Mouse (Mus musculus) CH12.LX (cell line): Measurements from ENCODE around the gene Slc27a2.

Experiments used
- CTCF ChIP-seq, 2 experiments: IDR thresholded peaks in 1 of 2; conservative IDR thresholded peaks in 1 of 2; 2 replicates each; pipeline ENCODE4 v1.5.1; 2011 to 2012; ENCODE audit warnings: low read depth in 2 of 2, low read length in 2 of 2, improper control_type of control experiment in 1 of 2, inconsistent platforms in 1 of 2, mild to moderate bottlenecking in 1 of 2, moderate library complexity in 1 of 2
- MAFK ChIP-seq: IDR thresholded peaks from 2 replicates; pipeline ENCODE4 v1.6.1; 2011; ENCODE audit warnings: low read length, improper control_type of control experiment; ENCODE audit not compliant: insufficient replicate concordance
- MAX ChIP-seq: IDR thresholded peaks from 2 replicates; pipeline ENCODE4 v1.6.1; 2011; ENCODE audit warnings: low read length, improper control_type of control experiment
- MAZ ChIP-seq: IDR thresholded peaks from 2 replicates; pipeline ENCODE4 v1.6.1; 2012; ENCODE audit warnings: low read depth, mild to moderate bottlenecking, inconsistent platforms, low read length, improper control_type of control experiment, moderate library complexity
- MEF2A ChIP-seq: IDR thresholded peaks from 2 replicates; pipeline ENCODE4 v1.6.1; 2014; ENCODE audit warnings: low read depth, mild to moderate bottlenecking, inconsistent platforms, low read length, improper control_type of control experiment, borderline replicate concordance
- POLR2A ChIP-seq: IDR thresholded peaks from 2 replicates; pipeline ENCODE4 v1.6.1; 2011; ENCODE audit warnings: low read depth, mild to moderate bottlenecking, improper control_type of control experiment, low read length
- RCOR1 ChIP-seq: conservative IDR thresholded peaks from 2 replicates; pipeline ENCODE4 v1.6.1; 2012; ENCODE audit warnings: low read depth, mild to moderate bottlenecking, inconsistent platforms, low read length, improper control_type of control experiment
- SIN3A ChIP-seq: IDR thresholded peaks from 2 replicates; pipeline ENCODE4 v1.6.1; 2012; ENCODE audit warnings: low read length, improper control_type of control experiment, inconsistent platforms
- UBTF ChIP-seq: IDR thresholded peaks from 2 replicates; pipeline ENCODE4 v1.6.1; 2012; ENCODE audit warnings: low read depth, mild to moderate bottlenecking, inconsistent platforms, low read length, improper control_type of control experiment, moderate library complexity

- TF ChIP-seq SIN3A (no peak), POLR2A (no peak), CTCF (conservative IDR thresholded peaks at IDR 0.05 in 1 of 2, IDR thresholded peaks at IDR 0.05 in 1 of 2; ENCODE audit: low read depth in 2 of 2, low read length in 2 of 2) (no peak), RCOR1 (no peak), MAX (no peak), MEF2A (no peak), UBTF (no peak), MAFK (no peak), MAZ (no peak)
Measured at GRCm38 (mm10) chr2:126505156-126505555, 47.1 kb upstream of the Slc27a2 start.
